ENCODE assay signal across 9 mouse cellular contexts in genomic region chr7:44701921-44702320, GRCm38 (mm10). TPM values are rescaled to one million over a fixed set of nuclear protein-coding genes. Genes with fewer than 3 reads are reported as not detected.
DNase-seq lines count a peak whose midpoint lies in the region; ATAC-seq and TF ChIP-seq lines count a peak whose summit lies in the region.
"Had no signal": no experiment of that assay in that cellular context is flagged by ENCODE, and none has a peak within 500 bp of the region (broad histone marks: within the 10 kb centered on the region; RNA-seq: fewer than 3 reads in every experiment).

No protein-coding gene starts in this region.

- no peak overlapping the region for H3K4me2 ChIP-seq in CH12.LX (ENCODE audit: insufficient read depth, low read depth, poor library complexity, severe bottlenecking)
- no peak overlapping the region for H3K4me2 ChIP-seq in hindbrain, embryonic 12.5 days (replicated peaks)
- no peak overlapping the region for H3K4me2 ChIP-seq in neural tube, embryonic 12.5 days (replicated peaks)

- intact Hi-C loops in gastrocnemius, adult 2 months (cut with DNase I) = loop anchor here (2.0 to 5.0 kb wide), 2 partner anchors 35 to 57 kb away; no protein-coding TSS in a partner anchor
- intact Hi-C loops in gastrocnemius, postnatal 36 days (cut with DNase I) = loop anchor here (5.0 kb wide), 1 partner anchor 50 kb away; no protein-coding TSS in a partner anchor

- peak; percentile 65 for TF ChIP-seq CTCF in gastrocnemius, adult 2 months (IDR thresholded peaks at IDR 0.05)
- peak; percentile 62 to 71; a peak in 3 of 4 replicates for TF ChIP-seq CTCF in CH12.LX (conservative IDR thresholded peaks at IDR 0.05 in 1 of 2, IDR thresholded peaks at IDR 0.05 in 1 of 2; ENCODE audit: low read depth in 2 of 2, low read length in 2 of 2)

- DNase-seq in gastrocnemius, adult 2 months = peak; percentile 31
- no peak for DNase-seq in gastrocnemius, postnatal 36 days
- no peak for DNase-seq in CH12.LX (ENCODE audit: extremely low read depth)
- peak; percentile 60 to 71 for DNase-seq in cerebellum, postnatal 36 days
- DNase-seq in limb, embryonic 10.5 days (ENCODE audit: low spot score) = peak; percentile 32

- TF ChIP-seq POLR2A in CH12.LX (IDR thresholded peaks at IDR 0.05; ENCODE audit: low read depth, low read length) = no peak

- 11% methylated on average over 6 of the region's 6 CpGs for whole genome bisulfite sequencing in hindbrain, embryonic 12.5 days
- WGBS in limb, embryonic 10.5 days = 9% methylated on average over 6 of the region's 6 CpGs
- 11% methylated on average over 6 of the region's 6 CpGs for WGBS in neural tube, embryonic 12.5 days

- no peaks in the 10 kb centered on the region for H3K27me3 ChIP-seq in CH12.LX (replicated peaks)
- peaks cover 5% of the 10 kb centered on the region for H3K27me3 ChIP-seq in hindbrain, embryonic 12.5 days
- peaks cover 8% of the 10 kb centered on the region for H3K27me3 ChIP-seq in limb, embryonic 10.5 days (ENCODE audit: low read depth, poor library complexity, severe bottlenecking)
- H3K27me3 ChIP-seq in neural tube, embryonic 12.5 days (replicated peaks) = no peaks in the 10 kb centered on the region

- H3K9ac ChIP-seq in CH12.LX (ENCODE audit: insufficient read depth, low read depth) = no peak overlapping the region
- H3K9ac ChIP-seq in hindbrain, embryonic 12.5 days = no peak overlapping the region
- no peak overlapping the region for H3K9ac ChIP-seq in neural tube, embryonic 12.5 days

- no peak for TF ChIP-seq EP300 in CH12.LX (IDR thresholded peaks at IDR 0.05; ENCODE audit: low read length)

- no peaks in the 10 kb centered on the region for H3K79me2 ChIP-seq in CH12.LX (replicated peaks; ENCODE audit: control insufficient read depth, extremely low read depth, insufficient read depth, poor library complexity, severe bottlenecking)

- in situ Hi-C loops in CH12.LX (cut with MboI; ENCODE audit: low pct_ligation_motif_present, low pct_unique_long_range_greater_than_20kb, low sequenced_read_pairs) = no loop called here

- dilution Hi-C loops in CH12.LX (cut with MboI; ENCODE audit: extremely low pct_ligation_motif_present, extremely low pct_unique_long_range_greater_than_20kb, low sequenced_read_pairs) = no loop called here

- H3K4me1 ChIP-seq in CH12.LX (ENCODE audit: control insufficient read depth in 1 of 2, insufficient read depth in 2 of 2) = peaks cover 0 to under 1% of the 10 kb centered on the region in 2 experiments; a peak in 1 of 4 replicates
- peaks cover 5% of the 10 kb centered on the region; the same call in 1 of the 2 replicates for H3K4me1 ChIP-seq in hindbrain, embryonic 12.5 days
- peaks cover 15% of the 10 kb centered on the region for H3K4me1 ChIP-seq in limb, embryonic 10.5 days
- 0 out of 2 replicates have a peak, but pooled peaks cover 6% of the 10 kb centered on the region for H3K4me1 ChIP-seq in neural tube, embryonic 12.5 days

- H3K4me3 ChIP-seq in gastrocnemius, adult 2 months = no peak overlapping the region
- H3K4me3 ChIP-seq in CH12.LX (replicated peaks in 1 of 3; ENCODE audit: low read depth in 2 of 3, low read length in 2 of 3, poor library complexity in 1 of 3) = no peak overlapping the region
- no peak overlapping the region for H3K4me3 ChIP-seq in hindbrain, embryonic 12.5 days
- no peak overlapping the region for H3K4me3 ChIP-seq in limb, embryonic 10.5 days
- H3K4me3 ChIP-seq in neural tube, embryonic 12.5 days = no peak overlapping the region

- no peaks in the 10 kb centered on the region for H3K36me3 ChIP-seq in CH12.LX (replicated peaks in 1 of 2; ENCODE audit: control insufficient read depth in 1 of 2, insufficient read depth in 1 of 2, low read length in 1 of 2)
- no peaks in the 10 kb centered on the region for H3K36me3 ChIP-seq in hindbrain, embryonic 12.5 days
- H3K36me3 ChIP-seq in limb, embryonic 10.5 days = no peaks in the 10 kb centered on the region
- H3K36me3 ChIP-seq in neural tube, embryonic 12.5 days = no peaks in the 10 kb centered on the region

- peak; percentile 27 for TF ChIP-seq RAD21 in CH12.LX (IDR thresholded peaks at IDR 0.05; ENCODE audit: low read depth, low read length)

- ATAC-seq in hindbrain, embryonic 12.5 days (ENCODE audit: low FRiP score) = peak; percentile 64
- ATAC-seq in neural tube, embryonic 12.5 days (ENCODE audit: low FRiP score, low read depth) = peak; percentile 53; the same call in 1 of the 2 replicates
- no peak for ATAC-seq in inflammation-experienced regulatory T-cells, adult 6 months

- no peaks in the 10 kb centered on the region for H3K9me3 ChIP-seq in CH12.LX (replicated peaks; ENCODE audit: low read length)
- H3K9me3 ChIP-seq in hindbrain, embryonic 12.5 days (replicated peaks) = peaks cover 6% of the 10 kb centered on the region; the same call in 1 of the 2 replicates
- no peaks in the 10 kb centered on the region for H3K9me3 ChIP-seq in limb, embryonic 10.5 days (replicated peaks)
- H3K9me3 ChIP-seq in neural tube, embryonic 12.5 days = no peaks in the 10 kb centered on the region

- H3K27ac ChIP-seq in gastrocnemius, adult 2 months = no peak overlapping the region
- no peak overlapping the region for H3K27ac ChIP-seq in CH12.LX (ENCODE audit: insufficient read depth, low read depth)
- H3K27ac ChIP-seq in hindbrain, embryonic 12.5 days = no peak overlapping the region
- no peak overlapping the region for H3K27ac ChIP-seq in limb, embryonic 10.5 days
- H3K27ac ChIP-seq in neural tube, embryonic 12.5 days = no peak overlapping the region

TF ChIP-seq in CH12.LX, 34 proteins besides CTCF, POLR2A, EP300 and RAD21:
- no peak for TF ChIP-seq MXI1 (IDR thresholded peaks at IDR 0.05; ENCODE audit: low read depth, low read length)
- TF ChIP-seq SMC3 (IDR thresholded peaks at IDR 0.05; ENCODE audit: low read depth, low read length) = peak; percentile 29

RNA-seq across cellular contexts. Expression of gene Izumo2, which starts 6.6 kb away (rescaled TPM):
- not detected for total RNA-seq in gastrocnemius, adult 2 months (2021)
- total RNA-seq in gastrocnemius, postnatal 36 days (2021) = not detected
- total RNA-seq in CH12.LX (2012; rRNA removed) (not detected in 2 replicates), CH12.LX (2014; rRNA removed) (not detected in 2 replicates)
- not detected in 2 replicates for polyA plus RNA-seq in CH12.LX (2012; ENCODE audit: insufficient read length, low read depth)
- polyA plus RNA-seq in hindbrain, embryonic 12.5 days (2016; fragmentation: Nextera tagmentation; extraction: Ambion mirVana) = not detected in 2 replicates
- not detected in 2 replicates for polyA plus RNA-seq in limb, embryonic 10.5 days (2016; fragmentation: Nextera tagmentation; extraction: Ambion mirVana)
- polyA plus RNA-seq in neural tube, embryonic 12.5 days (2016; fragmentation: Nextera tagmentation; extraction: Ambion mirVana) = not detected in 2 replicates
- not detected for polyA plus RNA-seq in inflammation-experienced regulatory T-cells, adult 6 months (2017; shearing (Covaris generic))
- total RNA-seq: layer of hippocampus, adult 18-20 months had no signal

RNA-seq across cellular contexts. Expression of gene Myh14, which starts 31.3 kb away (rescaled TPM):
- 10 to 100 TPM; 32.0 to 36.7 TPM for total RNA-seq in gastrocnemius, adult 2 months (2021)
- total RNA-seq in gastrocnemius, postnatal 36 days (2021) = 10 to 100 TPM; 22.5 to 29.7 TPM
- 1.1 and 1.5 TPM in 2 replicates for total RNA-seq in CH12.LX (2012; rRNA removed)
- 0.09 and 0.12 TPM in 2 replicates for total RNA-seq in CH12.LX (2014; rRNA removed)
- 0.60 and 0.89 TPM in 2 replicates for polyA plus RNA-seq in CH12.LX (2012; ENCODE audit: insufficient read length, low read depth)
- 3.9 and 4.3 TPM in 2 replicates for polyA plus RNA-seq in hindbrain, embryonic 12.5 days (2016; fragmentation: Nextera tagmentation; extraction: Ambion mirVana)
- 0.63 and 1.8 TPM in 2 replicates for polyA plus RNA-seq in limb, embryonic 10.5 days (2016; fragmentation: Nextera tagmentation; extraction: Ambion mirVana)
- polyA plus RNA-seq in neural tube, embryonic 12.5 days (2016; fragmentation: Nextera tagmentation; extraction: Ambion mirVana) = 2.5 and 3.4 TPM in 2 replicates
- not detected for polyA plus RNA-seq in inflammation-experienced regulatory T-cells, adult 6 months (2017; shearing (Covaris generic))

RNA-seq across cellular contexts. Expression of gene Vrk3, which starts 46.3 kb away (rescaled TPM):
- total RNA-seq in gastrocnemius, adult 2 months (2021) = 10 to 100 TPM; 17.1 to 22.9 TPM
- 10 to 100 TPM; 16.1 to 18.6 TPM for total RNA-seq in gastrocnemius, postnatal 36 days (2021)
- total RNA-seq in CH12.LX (2012; rRNA removed) (27.6 and 30.0 TPM in 2 replicates), CH12.LX (2014; rRNA removed) (29.5 and 34.2 TPM in 2 replicates)
- polyA plus RNA-seq in CH12.LX (2012; ENCODE audit: insufficient read length, low read depth) = 42.3 and 50.4 TPM in 2 replicates
- polyA plus RNA-seq in hindbrain, embryonic 12.5 days (2016; fragmentation: Nextera tagmentation; extraction: Ambion mirVana) = 32.7 and 34.0 TPM in 2 replicates
- 37.7 and 38.1 TPM in 2 replicates for polyA plus RNA-seq in limb, embryonic 10.5 days (2016; fragmentation: Nextera tagmentation; extraction: Ambion mirVana)
- 35.2 and 37.8 TPM in 2 replicates for polyA plus RNA-seq in neural tube, embryonic 12.5 days (2016; fragmentation: Nextera tagmentation; extraction: Ambion mirVana)
- 10 to 100 TPM; 66.6 to 71.2 (median 69.7) TPM for polyA plus RNA-seq in inflammation-experienced regulatory T-cells, adult 6 months (2017; shearing (Covaris generic))

RNA-seq across cellular contexts. Expression of gene Zfp473, which starts 48.9 kb away (rescaled TPM):
- under 1 TPM in 1 of 2 experiments, not detected in 1; 0.11 TPM for total RNA-seq in gastrocnemius, adult 2 months (2021)
- total RNA-seq in gastrocnemius, postnatal 36 days (2021) = not detected
- total RNA-seq in CH12.LX (2012; rRNA removed) (9.3 and 9.6 TPM in 2 replicates), CH12.LX (2014; rRNA removed) (10.0 and 10.5 TPM in 2 replicates)
- 6.8 and 8.7 TPM in 2 replicates for polyA plus RNA-seq in CH12.LX (2012; ENCODE audit: insufficient read length, low read depth)
- polyA plus RNA-seq in hindbrain, embryonic 12.5 days (2016; fragmentation: Nextera tagmentation; extraction: Ambion mirVana) = 2.3 and 2.8 TPM in 2 replicates
- polyA plus RNA-seq in limb, embryonic 10.5 days (2016; fragmentation: Nextera tagmentation; extraction: Ambion mirVana) = 2.6 and 3.1 TPM in 2 replicates
- polyA plus RNA-seq in neural tube, embryonic 12.5 days (2016; fragmentation: Nextera tagmentation; extraction: Ambion mirVana) = 1.5 and 2.0 TPM in 2 replicates
- polyA plus RNA-seq in inflammation-experienced regulatory T-cells, adult 6 months (2017; shearing (Covaris generic)) = 1 to 10 TPM in 1 of 3 experiments, under 1 TPM in 2; 0.16 to 2.1 (median 0.93) TPM

Comparison
In these comparisons a context has a peak if more than half of its experiments do, and no peak if none do; other contexts are left out.
1. DNase-seq: peak in gastrocnemius, adult 2 months (single experiment), cerebellum, postnatal 36 days (2 of 2) and limb, embryonic 10.5 days (single experiment); none in gastrocnemius, postnatal 36 days (0 of 2) and CH12.LX (single experiment).